Mouse (Mus musculus) ES-Bruce4 (cell line): ENCODE measurements around the gene Olfr38. TPM values are rescaled to one million over a fixed set of nuclear protein-coding genes. Genes with fewer than 3 reads are reported as not detected.

ENCODE experiments used
- H3K27ac ChIP-seq: 2 replicates; pipeline ENCODE4 v1.5.1; 2012; ENCODE audit warnings: low read length, inconsistent platforms; ENCODE audit not compliant: insufficient read depth
- H3K27me3 ChIP-seq: 2 replicates; pipeline ENCODE4 v1.6.1; 2012; ENCODE audit warnings: mild to moderate bottlenecking, low read length, inconsistent platforms; ENCODE audit not compliant: control insufficient read depth, poor library complexity, insufficient read depth, severe bottlenecking
- H3K36me3 ChIP-seq: 2 replicates; pipeline ENCODE4 v1.6.1; 2012; ENCODE audit warnings: inconsistent platforms, mild to moderate bottlenecking, low read length, moderate library complexity; ENCODE audit not compliant: control insufficient read depth, poor library complexity, insufficient read depth, severe bottlenecking
- H3K4me1 ChIP-seq: one replicate; pipeline ENCODE4 v1.8.1; 2011; ENCODE audit warnings: low read length; ENCODE audit not compliant: control insufficient read depth, insufficient read depth
- H3K4me3 ChIP-seq: 2 replicates; pipeline ENCODE4 v1.5.1; 2011; ENCODE audit warnings: low read depth, mild to moderate bottlenecking, low read length
- H3K9ac ChIP-seq: 2 replicates; pipeline ENCODE4 v1.6.1; 2012; ENCODE audit warnings: low read depth, mild to moderate bottlenecking, inconsistent platforms; ENCODE audit not compliant: poor library complexity, severe bottlenecking
- H3K9me3 ChIP-seq: replicated peaks from 2 replicates; pipeline ENCODE4 v1.6.1; 2012; ENCODE audit warnings: mild to moderate bottlenecking, low read length, inconsistent platforms; ENCODE audit not compliant: control insufficient read depth, poor library complexity, insufficient read depth, severe bottlenecking
- CTCF ChIP-seq: IDR thresholded peaks from one replicate; pipeline ENCODE4 v1.8.1; 2011; ENCODE audit warnings: low read depth, low read length
- EP300 ChIP-seq: IDR thresholded peaks from 2 replicates; pipeline ENCODE4 v1.6.1; 2011; ENCODE audit warnings: low read depth, low read length; ENCODE audit not compliant: insufficient read depth
- POLR2A ChIP-seq: IDR thresholded peaks from one replicate; pipeline ENCODE4 v1.8.1; 2011; ENCODE audit warnings: low read length; ENCODE audit not compliant: insufficient read depth
- polyA plus RNA-seq: library from polyadenylated mRNA; stranded (reverse); fragments of >200 nt; gene quantifications from 2 replicates; pipeline ENCODE4 v1.2.4, GENCODE M21; 2011; ENCODE audit warnings: low read depth; ENCODE audit not compliant: missing spikeins, insufficient read depth, insufficient read length

Gene Olfr38
- polyA plus RNA-seq, 1 experiment = not detected

- Histone ChIP-seq H3K27ac (no peak within 1 kb of the TSS), H3K4me1 (no peaks in the 10 kb centered on the region), H3K9ac (no peak within 1 kb of the TSS), H3K4me3 (no peak within 1 kb of the TSS), H3K27me3 (no peaks in the 10 kb centered on the region), H3K36me3 (no peaks in the 10 kb centered on the region), H3K9me3 (no peaks in the 10 kb centered on the region)
- TF ChIP-seq POLR2A (no peak), CTCF (no peak), EP300 (no peak)
Observed at GRCm38 (mm10) chr6:42811639-42812038, 55.4 kb downstream of the Olfr38 start, which contains the start of gene Olfr450. TSS of gene Olfr450 (plus strand) at chr6:42811939.

Other genes with a start within 250 kb of the Olfr38 start
- not detected in 2 replicates for gene Olfr455, start 208.8 kb upstream of the Olfr38 start, polyA plus RNA-seq
- gene Tcaf3, start 158.7 kb upstream of the Olfr38 start, polyA plus RNA-seq = not detected in 2 replicates
- 3.4 and 4.5 TPM in 2 replicates for gene Tcaf2, start 111.2 kb upstream of the Olfr38 start, polyA plus RNA-seq
- 25.2 and 35.6 TPM in 2 replicates for gene Tcaf1, start 46.3 kb upstream of the Olfr38 start, polyA plus RNA-seq
- not detected in 2 replicates for gene Olfr453, start 17.0 kb upstream of the Olfr38 start, polyA plus RNA-seq
- not detected in 2 replicates for gene Olfr452, start 28.7 kb downstream of the Olfr38 start, polyA plus RNA-seq
- not detected in 2 replicates for gene Olfr450, start 55.5 kb downstream of the Olfr38 start, polyA plus RNA-seq
- not detected in 2 replicates for gene Olfr449, start 78.0 kb downstream of the Olfr38 start, polyA plus RNA-seq
- not detected in 2 replicates for gene Olfr448, start 134.0 kb downstream of the Olfr38 start, polyA plus RNA-seq
- not detected in 2 replicates for gene Olfr447, start 152.5 kb downstream of the Olfr38 start, polyA plus RNA-seq
- not detected in 2 replicates for gene Olfr446, start 165.0 kb downstream of the Olfr38 start, polyA plus RNA-seq
- gene Olfr444, start 192.7 kb downstream of the Olfr38 start, polyA plus RNA-seq = not detected in 2 replicates